Comparison of ENCODE assay signal across 9 mouse cellular contexts in genomic region chr1:179866056-179866772, GRCm38 (mm10).
A peak's percentile ranks its signal among the peaks of the same experiment; 100 is the strongest.
DNase-seq lines count a peak whose midpoint lies in the region; ATAC-seq and TF ChIP-seq lines count a peak whose summit lies in the region.
"Had no signal": no experiment of that assay in that cellular context is flagged by ENCODE, and none has a peak within 500 bp of the region (broad histone marks: within the 10 kb centered on the region; RNA-seq: fewer than 3 reads in every experiment).

No protein-coding gene starts in this region.

- ATAC-seq in heart, postnatal 0 days (ENCODE audit: insufficient read depth, low read depth): peak; percentile 49
- ATAC-seq in limb, embryonic 14.5 days (ENCODE audit: low FRiP score, low read depth): no peak
- ATAC-seq in stomach, embryonic 16.5 days (ENCODE audit: insufficient read depth, low FRiP score): peak; percentile 76; the same call in 1 of the 2 replicates
- no peak for ATAC-seq in forebrain, embryonic 16.5 days
- ATAC-seq: Patski had no signal

- H3K4me3 ChIP-seq in heart, postnatal 0 days (ENCODE audit: low read depth, low read length): no peak overlapping the region
- H3K4me3 ChIP-seq in limb, embryonic 14.5 days (replicated peaks; ENCODE audit: low read length): no peak overlapping the region
- H3K4me3 ChIP-seq in stomach, embryonic 16.5 days (replicated peaks; ENCODE audit: low read length): no peak overlapping the region
- H3K4me3 ChIP-seq in forebrain, embryonic 16.5 days (replicated peaks; ENCODE audit: low read length): no peak overlapping the region

- H3K9me3 ChIP-seq in heart, postnatal 0 days (replicated peaks; ENCODE audit: control insufficient read depth, low read length): no peaks in the 10 kb centered on the region
- H3K9me3 ChIP-seq in limb, embryonic 14.5 days (ENCODE audit: control insufficient read depth, low read length): no peaks in the 10 kb centered on the region
- H3K9me3 ChIP-seq in stomach, embryonic 16.5 days (replicated peaks; ENCODE audit: control insufficient read depth, low read length): no peaks in the 10 kb centered on the region
- no peaks in the 10 kb centered on the region for H3K9me3 ChIP-seq in forebrain, embryonic 16.5 days (ENCODE audit: control insufficient read depth, low read length)

- TF ChIP-seq EP300 in heart, postnatal 0 days (IDR thresholded peaks at IDR 0.05; ENCODE audit: low read depth): no peak

- peak overlapping the region; percentile 70 for H3K27ac ChIP-seq in heart, postnatal 0 days (ENCODE audit: low read depth)
- H3K27ac ChIP-seq in limb, embryonic 14.5 days (replicated peaks; ENCODE audit: low read depth, low read length): peak overlapping the region; percentile 30; the same call in 1 of the 2 replicates
- peak overlapping the region; percentile 76 for H3K27ac ChIP-seq in stomach, embryonic 16.5 days (ENCODE audit: low read length)
- no peak overlapping the region for H3K27ac ChIP-seq in forebrain, embryonic 16.5 days (ENCODE audit: low read length)

- no peak for TF ChIP-seq CTCF in heart, postnatal 0 days (IDR thresholded peaks at IDR 0.05; ENCODE audit: low read depth)

- peak overlapping the region; percentile 9; the same call in 1 of the 2 replicates for H3K4me2 ChIP-seq in heart, postnatal 0 days (ENCODE audit: low read depth, low read length)
- H3K4me2 ChIP-seq in limb, embryonic 14.5 days (replicated peaks; ENCODE audit: low read depth, low read length, severe bottlenecking): no peak overlapping the region
- 0 out of 2 replicates have a peak overlapping the region, but pooled peaks have one; percentile 7 for H3K4me2 ChIP-seq in stomach, embryonic 16.5 days (ENCODE audit: low read depth, low read length)
- no peak overlapping the region for H3K4me2 ChIP-seq in forebrain, embryonic 16.5 days (ENCODE audit: low read length)

- 51% methylated on average over 16 of the region's 16 CpGs for WGBS in heart, postnatal 0 days
- WGBS in limb, embryonic 14.5 days: 71% methylated on average over 16 of the region's 16 CpGs
- 51% methylated on average over 16 of the region's 16 CpGs for WGBS in stomach, embryonic 16.5 days
- WGBS in forebrain, embryonic 16.5 days: 84% methylated on average over 16 of the region's 16 CpGs

- no peaks in the 10 kb centered on the region for H3K27me3 ChIP-seq in heart, postnatal 0 days (ENCODE audit: control insufficient read depth, insufficient read depth, low read length)
- H3K27me3 ChIP-seq in limb, embryonic 14.5 days (ENCODE audit: control insufficient read depth, insufficient read depth, low read length): no peaks in the 10 kb centered on the region
- H3K27me3 ChIP-seq in stomach, embryonic 16.5 days (ENCODE audit: control insufficient read depth, insufficient read depth, low read length): no peaks in the 10 kb centered on the region
- no peaks in the 10 kb centered on the region for H3K27me3 ChIP-seq in forebrain, embryonic 16.5 days (replicated peaks; ENCODE audit: control insufficient read depth, insufficient read depth, low read length)
- H3K27me3 ChIP-seq: Patski had no signal

- H3K4me1 ChIP-seq in heart, postnatal 0 days (ENCODE audit: control insufficient read depth, insufficient read depth): peaks cover 5% of the 10 kb centered on the region
- H3K4me1 ChIP-seq in limb, embryonic 14.5 days (ENCODE audit: control insufficient read depth, insufficient read depth, low read length): no peaks in the 10 kb centered on the region
- H3K4me1 ChIP-seq in stomach, embryonic 16.5 days (ENCODE audit: control insufficient read depth, insufficient read depth, low read length): peaks cover 13% of the 10 kb centered on the region
- H3K4me1 ChIP-seq in forebrain, embryonic 16.5 days (replicated peaks; ENCODE audit: control insufficient read depth, insufficient read depth, low read length): no peaks in the 10 kb centered on the region

- TF ChIP-seq POLR2A in limb, embryonic 14.5 days (IDR thresholded peaks at IDR 0.05; ENCODE audit: borderline replicate concordance, extremely low read depth, insufficient read depth, insufficient read length): no peak

- no peaks in the 10 kb centered on the region for H3K36me3 ChIP-seq in heart, postnatal 0 days (replicated peaks; ENCODE audit: control insufficient read depth, insufficient read depth, low read length)
- H3K36me3 ChIP-seq in limb, embryonic 14.5 days (ENCODE audit: control insufficient read depth, insufficient read depth, low read length): no peaks in the 10 kb centered on the region
- H3K36me3 ChIP-seq in stomach, embryonic 16.5 days (ENCODE audit: control insufficient read depth, insufficient read depth, low read length): no peaks in the 10 kb centered on the region
- no peaks in the 10 kb centered on the region for H3K36me3 ChIP-seq in forebrain, embryonic 16.5 days (ENCODE audit: control insufficient read depth, insufficient read depth)

- no peak overlapping the region for H3K9ac ChIP-seq in heart, postnatal 0 days (replicated peaks; ENCODE audit: low read depth, low read length)
- no peak overlapping the region for H3K9ac ChIP-seq in limb, embryonic 14.5 days (ENCODE audit: low read depth, low read length, severe bottlenecking)
- no peak overlapping the region; the same call in 1 of the 2 replicates for H3K9ac ChIP-seq in stomach, embryonic 16.5 days (ENCODE audit: low read length)
- H3K9ac ChIP-seq in forebrain, embryonic 16.5 days (replicated peaks; ENCODE audit: low read depth, low read length): no peak overlapping the region

- peak; percentile 28 for DNase-seq in ovary, postnatal 14 days (ENCODE audit: low spot score)
- DNase-seq in ovary, postnatal 36 days (ENCODE audit: low spot score): no peak
- DNase-seq in heart, postnatal 0 days (ENCODE audit: low spot score): peak; percentile 42
- no peak for DNase-seq in limb, embryonic 14.5 days (ENCODE audit: low spot score)
- no peak for DNase-seq in right cerebral cortex, postnatal 10 days (ENCODE audit: low spot score in 2 of 2)
- no peak for DNase-seq in layer of hippocampus, adult 18-20 months (ENCODE audit: low spot score in 2 of 2)

Comparison
In these comparisons a context has a peak if more than half of its experiments do, and no peak if none do; other contexts are left out.
1. DNase-seq: peak in ovary, postnatal 14 days (single experiment) and heart, postnatal 0 days (single experiment); none in ovary, postnatal 36 days (single experiment), limb, embryonic 14.5 days (single experiment), right cerebral cortex, postnatal 10 days (0 of 2) and layer of hippocampus, adult 18-20 months (0 of 2).
2. ATAC-seq: peak in heart, postnatal 0 days (single experiment) and stomach, embryonic 16.5 days (single experiment); none in limb, embryonic 14.5 days (single experiment) and forebrain, embryonic 16.5 days (single experiment).
3. H3K4me2 ChIP-seq: peak in heart, postnatal 0 days (single experiment) and stomach, embryonic 16.5 days (single experiment); none in limb, embryonic 14.5 days (single experiment) and forebrain, embryonic 16.5 days (single experiment).